Mouse (Mus musculus) adrenal gland (tissue): Measurements from ENCODE around the gene Stx2.

Experiments
- intact Hi-C: fragments of 180-260 bp; cut with DNase I; formaldehyde crosslinking; loops from one replicate; pipeline ENCODE4 v1.15.1; 2025
- long read RNA-seq, 2 experiments: library from polyadenylated mRNA; unstranded; transcript quantifications; one replicate each; pipeline ENCODE4 v2.0.0; 2020; ENCODE audit warnings: borderline replicate concordance in 1 of 2; ENCODE audit not compliant: insufficient replicate concordance in 1 of 2

Stx2 gene
- long read RNA-seq, experiment 1, partial matches to known transcripts, result 0 of 4 reads
- long read RNA-seq, experiment 1, other reads (novel, unspliced or antisense), result 0 of 4 reads
- long read RNA-seq, experiment 2, transcript Stx2-201 (11 exons, 2,939 nt), result major isoform, 5 of 10 reads
- long read RNA-seq, experiment 2, partial matches to known transcripts, result 1 of 10 reads
- long read RNA-seq, experiment 2, other reads (novel, unspliced or antisense), result 2 of 10 reads

DNA sequence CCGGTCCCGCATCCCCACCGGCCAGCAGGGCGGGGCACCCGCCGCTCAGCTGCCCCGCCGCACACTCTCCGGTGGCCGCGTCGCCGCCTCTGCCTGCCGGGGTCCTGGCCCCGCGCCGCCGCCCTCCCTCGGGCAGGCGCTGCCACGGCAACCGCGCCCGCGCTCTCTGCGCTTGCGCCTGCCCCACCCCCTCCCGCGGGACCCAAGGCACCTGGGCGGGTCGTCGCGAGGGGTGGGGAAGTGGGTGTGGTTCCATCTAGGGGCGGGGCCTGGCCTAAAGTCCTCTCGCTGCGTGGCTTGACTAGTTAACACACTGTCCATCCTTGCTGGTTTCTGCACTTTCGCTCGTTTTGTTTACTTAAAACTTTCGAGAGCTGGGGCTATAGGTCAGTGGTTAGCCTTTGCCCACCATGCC lies at the start of gene Stx2:
Stx2 (minus strand) TSS at position 163 of the 415 bp plus-strand sequence.
- intact Hi-C loops, result no loop called here

DNA sequence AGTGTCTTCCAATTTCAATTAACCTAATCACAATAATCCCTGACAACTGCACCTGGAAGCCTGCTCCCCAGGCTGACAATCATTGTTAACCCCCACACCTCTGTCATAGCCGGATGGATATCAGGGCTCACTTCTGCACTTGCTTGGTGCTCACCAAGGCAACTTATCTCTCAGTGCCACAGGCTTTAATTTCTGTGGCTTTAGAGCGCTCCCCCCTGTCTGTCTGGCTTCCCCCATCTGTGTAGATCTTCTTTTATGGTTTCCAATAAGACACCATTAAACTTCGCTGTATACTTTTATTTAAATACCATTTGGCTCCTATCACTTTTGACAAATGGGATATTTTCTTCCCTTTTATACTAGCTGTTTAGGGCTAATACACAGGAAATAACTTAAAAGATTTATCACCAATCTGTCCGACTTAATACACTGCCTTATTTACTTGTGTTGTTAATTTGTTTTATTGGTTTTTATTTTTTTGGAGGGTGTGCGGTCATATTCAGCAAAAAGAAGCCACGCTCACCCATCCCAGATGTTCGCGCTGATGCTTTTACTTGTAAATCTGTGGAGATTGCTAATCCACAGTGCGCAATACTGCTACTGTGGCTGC lies 46.4 kb upstream of the Stx2 start:
- intact Hi-C loops, result no loop called here

DNA sequence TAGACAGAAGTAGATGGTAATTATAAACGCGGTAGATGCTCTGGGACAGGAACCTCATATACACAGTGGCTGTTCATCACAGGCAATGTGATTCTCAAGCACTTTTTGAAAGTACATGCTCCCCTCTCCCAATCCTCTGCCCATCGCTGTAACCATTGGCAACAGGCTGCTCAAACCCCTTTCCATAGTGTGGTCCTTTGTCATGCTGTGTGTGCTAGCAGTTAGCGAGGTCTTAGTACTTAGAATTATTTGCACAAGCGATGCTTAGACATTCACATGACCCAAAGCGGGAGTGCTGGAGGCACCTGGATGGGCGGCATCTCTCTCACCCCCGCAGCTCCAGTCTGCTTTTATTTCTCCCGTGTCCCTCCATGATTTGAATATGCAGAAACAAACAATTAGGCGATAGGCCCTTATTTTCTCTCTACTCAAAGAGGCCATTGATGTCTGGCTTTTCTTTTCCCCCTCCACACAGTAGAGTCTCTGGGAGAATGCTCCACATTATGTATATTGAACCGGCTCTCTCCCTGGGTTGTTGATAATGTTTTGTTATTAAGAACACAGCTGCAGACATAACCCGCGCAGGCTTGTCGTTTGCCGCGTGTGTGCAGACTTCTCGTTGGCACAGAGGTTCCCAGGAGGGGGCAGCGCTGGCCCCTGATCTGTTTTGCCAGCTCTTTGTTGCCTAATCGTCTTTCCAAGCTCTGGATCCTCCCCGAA lies 44.4 kb upstream of the Stx2 start:
- intact Hi-C loops, result no loop called here

DNA sequence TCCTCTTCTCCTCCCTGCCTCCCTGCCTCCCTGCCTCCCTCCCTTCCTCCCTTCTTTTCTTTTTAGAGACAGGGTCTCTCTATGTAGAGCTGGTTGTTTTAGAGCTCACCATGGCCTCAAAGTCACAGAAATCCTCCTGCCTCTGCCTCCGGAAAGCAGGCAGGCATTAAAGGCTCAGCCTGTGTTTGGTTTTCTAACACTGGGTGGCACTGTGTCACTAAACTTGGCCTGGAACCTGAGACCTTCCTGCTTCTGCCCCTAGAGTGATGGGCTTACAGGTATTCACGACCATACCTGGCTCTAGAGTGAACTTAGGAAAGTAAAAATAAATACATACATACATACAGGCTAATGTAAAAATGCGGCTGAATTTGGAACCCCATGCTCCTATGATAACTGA lies 43.5 kb upstream of the Stx2 start:
- intact Hi-C loops, result no loop called here

DNA sequence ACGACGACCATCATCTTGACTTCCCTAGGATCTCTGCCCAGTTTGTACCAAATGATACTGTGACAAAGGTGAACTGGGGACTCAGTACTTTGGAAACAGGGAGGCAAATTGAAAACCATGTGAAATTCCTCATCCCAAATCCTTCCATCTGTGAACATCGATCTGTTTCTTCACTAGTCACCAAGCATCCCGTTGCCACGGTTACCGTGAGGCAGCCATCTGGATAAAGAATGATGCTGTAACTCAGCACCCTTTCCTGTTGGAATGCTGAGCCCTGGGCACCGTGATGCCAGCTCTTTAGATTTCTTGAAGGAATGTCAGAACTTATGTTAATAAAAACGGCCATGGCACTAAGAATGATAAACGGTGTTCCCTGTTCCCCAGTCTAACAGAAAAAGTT lies 41.0 kb upstream of the Stx2 start:
- intact Hi-C loops, result no loop called here

DNA sequence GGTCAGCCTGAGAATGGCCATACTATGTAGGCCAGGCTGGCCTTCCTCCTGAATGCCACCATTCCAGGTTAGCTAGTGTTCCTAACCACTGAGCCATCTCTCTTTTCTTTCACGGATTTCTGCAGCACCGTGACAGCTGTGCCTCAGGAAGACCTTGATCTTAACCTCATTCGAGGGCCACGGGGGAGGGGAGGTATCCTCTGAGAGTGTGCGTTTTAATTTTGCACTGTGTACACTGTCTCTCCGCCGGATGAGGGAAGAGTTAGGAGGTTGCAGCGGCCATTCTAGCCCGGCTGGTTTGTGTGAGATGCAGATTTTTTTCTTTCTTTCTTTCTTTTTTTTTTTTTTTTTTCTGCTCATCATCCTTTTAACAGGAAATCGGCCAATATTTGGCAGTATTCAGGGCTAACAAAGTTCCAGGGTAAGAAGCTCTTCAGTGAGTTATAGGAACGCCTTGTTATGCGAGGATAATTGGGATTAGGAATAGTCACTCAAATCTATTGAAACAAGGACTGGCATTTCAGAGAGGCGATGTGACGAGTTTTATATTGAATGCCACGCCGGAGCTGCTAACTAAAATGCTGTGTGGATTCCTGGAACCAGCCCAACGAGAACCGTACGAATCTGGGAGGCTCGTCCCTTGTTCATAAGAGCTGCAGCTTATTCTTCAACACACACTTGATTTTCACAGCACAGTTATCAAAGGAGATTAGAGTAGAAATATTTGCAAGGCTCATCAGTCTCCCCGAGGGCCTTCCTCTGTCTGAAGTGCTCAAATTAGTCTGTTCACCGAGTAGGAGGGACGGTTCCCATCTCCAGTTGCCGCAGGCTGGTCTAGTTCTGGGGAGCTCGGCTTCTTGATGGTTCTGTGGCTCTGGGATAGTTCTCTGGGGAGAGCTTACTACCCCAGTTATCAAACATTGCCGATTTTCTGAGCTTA lies 37.5 kb upstream of the Stx2 start:
- intact Hi-C loops, result no loop called here

DNA sequence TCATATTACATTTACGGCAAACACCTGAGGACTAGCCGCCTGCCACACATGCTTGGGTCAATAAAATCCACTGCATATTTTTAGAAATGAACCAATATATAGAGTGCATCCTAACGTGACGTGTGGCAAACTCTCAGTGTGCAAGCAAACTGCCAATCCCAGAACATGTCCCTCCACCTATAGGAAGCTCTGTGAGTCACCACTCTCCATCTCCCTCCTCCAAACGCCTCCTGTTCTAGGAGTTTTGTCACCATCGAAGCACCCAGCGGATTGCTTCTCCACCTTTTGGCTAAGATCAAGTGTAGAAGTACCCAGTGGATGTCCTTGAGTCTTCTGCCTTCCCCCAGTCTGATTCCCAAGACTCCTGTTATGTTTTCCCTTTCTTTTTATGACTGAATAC lies 29.4 kb upstream of the Stx2 start:
- intact Hi-C loops, result no loop called here

DNA sequence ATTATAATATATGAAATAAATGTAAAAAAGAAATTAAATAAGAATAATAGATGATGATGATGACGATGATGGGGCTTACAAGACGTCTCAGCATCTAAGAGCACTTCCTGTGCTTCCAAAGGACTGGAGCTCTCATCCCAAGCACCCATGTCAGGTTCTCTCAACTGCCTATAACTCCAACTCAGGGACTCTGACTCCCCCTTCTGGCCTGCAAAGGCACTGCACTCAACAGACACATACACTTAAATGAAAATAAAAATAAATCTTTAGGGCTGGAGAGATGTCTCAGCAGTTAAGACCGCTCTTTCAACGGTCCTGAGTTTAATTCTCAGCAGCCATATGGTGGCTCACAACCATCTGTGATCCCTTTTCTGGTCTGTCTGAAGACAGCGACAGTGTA lies 28.3 kb upstream of the Stx2 start:
- intact Hi-C loops, result no loop called here

DNA sequence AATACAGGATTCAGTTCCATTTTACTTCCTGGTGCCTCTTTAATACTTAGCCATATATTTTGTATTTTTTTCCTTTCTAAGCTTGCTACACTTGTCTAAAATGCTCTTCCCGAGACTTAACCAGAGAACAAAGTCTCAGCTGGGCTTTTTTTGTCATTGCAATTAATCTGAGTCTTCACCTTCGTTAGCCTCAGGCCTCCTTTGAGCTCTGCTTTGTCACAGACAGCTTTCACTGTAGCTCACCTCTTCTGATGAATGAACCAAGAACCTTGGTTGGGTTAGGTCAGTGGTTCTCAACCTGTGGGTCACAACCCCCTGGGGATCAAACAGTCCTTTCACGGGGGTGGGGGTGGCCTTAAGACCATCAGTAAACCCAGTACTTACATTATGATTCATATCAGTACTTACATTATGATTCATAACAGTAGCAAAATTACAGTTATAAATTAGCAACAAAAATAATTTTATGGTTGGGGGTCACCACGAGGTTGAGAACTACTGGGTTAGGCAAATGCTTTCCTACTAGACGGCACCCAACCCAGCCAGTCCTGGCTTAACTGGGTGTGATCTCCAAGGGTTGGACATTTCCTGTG lies 20.9 kb upstream of the Stx2 start:
- intact Hi-C loops, result no loop called here

DNA sequence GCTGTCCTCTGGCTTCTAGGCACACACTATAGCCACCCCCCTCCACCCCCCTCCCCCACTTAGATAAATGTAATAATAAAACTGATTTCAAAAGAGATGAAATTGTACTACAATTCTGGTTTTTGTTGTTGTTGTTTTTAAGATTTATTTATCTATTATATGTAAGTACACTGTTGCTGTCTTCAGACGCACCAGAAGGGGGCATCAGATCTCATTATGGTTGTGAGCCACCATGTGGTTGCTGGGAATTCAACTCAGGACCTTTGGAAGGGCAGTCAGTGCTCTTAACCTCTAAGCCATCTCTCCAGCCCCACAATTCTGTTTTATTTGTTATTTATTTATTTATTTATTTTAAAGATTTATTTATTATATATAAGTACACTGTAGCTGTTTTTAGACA lies 18.3 kb upstream of the Stx2 start:
- intact Hi-C loops, result no loop called here

DNA sequence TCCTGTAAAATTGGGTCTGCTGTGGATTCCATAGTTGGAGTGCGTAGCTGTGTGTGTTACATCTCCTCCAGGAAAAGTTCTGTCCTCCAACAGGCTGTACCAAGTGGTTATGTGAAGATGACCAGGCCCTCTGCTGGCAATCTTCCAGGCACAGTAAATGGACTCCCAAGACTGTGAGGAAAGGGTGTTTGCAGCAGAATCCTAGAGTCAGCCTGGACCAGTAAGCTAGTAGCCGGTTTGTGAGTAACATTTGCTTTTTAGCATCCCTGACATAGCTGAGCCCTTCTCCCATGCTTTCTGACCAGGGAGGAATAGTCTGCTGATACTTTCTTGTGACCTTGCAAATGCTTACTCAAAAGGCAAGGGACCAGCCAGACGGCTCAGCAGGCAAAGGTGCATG lies 17.8 kb upstream of the Stx2 start:
- intact Hi-C loops, result no loop called here

DNA sequence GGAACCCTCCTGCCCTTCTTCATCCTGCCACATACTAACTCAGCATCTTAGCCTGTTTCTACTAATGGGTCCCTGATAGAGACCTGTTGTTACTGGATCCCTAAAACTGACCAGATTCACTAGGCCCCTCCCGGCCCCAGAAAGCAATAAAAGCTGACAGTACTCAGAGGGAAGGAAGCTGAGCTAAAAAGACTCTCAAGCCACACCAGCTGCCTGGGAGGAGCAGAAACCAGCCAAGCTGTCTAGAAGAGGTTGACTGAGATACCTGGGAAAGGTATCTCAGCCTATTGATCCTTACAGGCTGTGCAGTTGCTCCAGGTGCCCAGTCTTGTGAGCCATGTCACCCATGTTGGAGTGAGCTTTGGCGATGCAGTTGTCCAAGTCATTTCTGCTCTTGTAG lies 17.4 kb upstream of the Stx2 start:
- intact Hi-C loops, result no loop called here

DNA sequence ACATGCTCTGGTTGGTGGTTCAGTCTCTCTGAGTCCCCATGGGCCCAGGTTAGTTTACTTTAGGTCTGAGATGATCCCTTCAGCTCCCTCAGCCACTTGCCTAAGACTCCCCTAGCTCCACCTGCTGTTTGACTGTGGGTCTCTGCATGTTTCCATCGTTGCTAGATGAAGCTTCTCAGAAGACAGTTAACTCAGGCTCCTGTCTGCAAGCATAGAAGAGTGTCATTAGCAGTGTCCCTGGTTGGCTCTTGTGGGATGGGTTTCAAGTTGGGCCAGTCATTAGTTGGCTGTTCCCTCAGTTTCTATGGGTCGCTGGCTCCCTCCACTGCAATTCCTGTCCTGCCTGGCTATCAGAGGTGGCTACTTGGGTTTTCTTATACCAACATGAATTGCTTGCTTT lies 16.7 kb upstream of the Stx2 start:
- intact Hi-C loops, result no loop called here

DNA sequence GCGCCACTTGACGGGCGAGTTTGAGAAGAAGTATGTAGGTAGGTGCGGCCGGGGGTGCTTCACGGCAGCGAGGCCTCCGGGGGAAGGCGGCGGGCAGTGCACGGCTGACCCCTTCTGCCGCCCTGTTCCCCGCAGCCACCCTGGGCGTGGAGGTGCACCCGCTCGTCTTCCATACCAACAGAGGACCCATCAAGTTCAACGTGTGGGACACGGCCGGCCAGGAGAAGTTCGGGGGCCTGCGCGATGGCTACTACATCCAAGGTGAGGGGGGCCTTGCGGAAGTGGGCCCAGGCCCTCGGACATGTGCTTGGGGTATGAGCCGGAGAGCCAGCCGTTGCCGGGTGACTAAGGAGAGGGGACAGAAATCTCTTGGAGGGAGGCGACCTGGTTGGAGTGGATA lies 12.4 kb upstream of the Stx2 start:
- intact Hi-C loops, result no loop called here

DNA sequence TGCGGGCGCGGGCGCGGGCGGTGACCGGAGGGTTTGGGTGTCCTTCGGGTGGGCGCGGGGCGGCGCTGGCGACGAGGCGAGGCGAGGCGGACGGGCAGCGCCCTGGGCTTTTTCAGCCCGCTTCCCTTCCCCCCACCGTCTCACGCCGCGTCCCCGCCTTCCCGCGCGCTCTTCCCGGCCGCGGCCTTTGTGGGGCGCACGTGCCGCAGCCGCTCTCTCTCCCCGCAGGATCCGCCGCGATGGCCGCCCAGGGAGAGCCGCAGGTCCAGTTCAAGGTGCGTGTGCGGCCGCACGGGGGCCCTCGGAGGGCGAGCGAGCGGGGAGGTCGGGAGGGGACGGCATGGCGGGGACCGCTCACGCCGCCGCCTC lies 11.9 kb upstream of the Stx2 start:
- intact Hi-C loops, result no loop called here

DNA sequence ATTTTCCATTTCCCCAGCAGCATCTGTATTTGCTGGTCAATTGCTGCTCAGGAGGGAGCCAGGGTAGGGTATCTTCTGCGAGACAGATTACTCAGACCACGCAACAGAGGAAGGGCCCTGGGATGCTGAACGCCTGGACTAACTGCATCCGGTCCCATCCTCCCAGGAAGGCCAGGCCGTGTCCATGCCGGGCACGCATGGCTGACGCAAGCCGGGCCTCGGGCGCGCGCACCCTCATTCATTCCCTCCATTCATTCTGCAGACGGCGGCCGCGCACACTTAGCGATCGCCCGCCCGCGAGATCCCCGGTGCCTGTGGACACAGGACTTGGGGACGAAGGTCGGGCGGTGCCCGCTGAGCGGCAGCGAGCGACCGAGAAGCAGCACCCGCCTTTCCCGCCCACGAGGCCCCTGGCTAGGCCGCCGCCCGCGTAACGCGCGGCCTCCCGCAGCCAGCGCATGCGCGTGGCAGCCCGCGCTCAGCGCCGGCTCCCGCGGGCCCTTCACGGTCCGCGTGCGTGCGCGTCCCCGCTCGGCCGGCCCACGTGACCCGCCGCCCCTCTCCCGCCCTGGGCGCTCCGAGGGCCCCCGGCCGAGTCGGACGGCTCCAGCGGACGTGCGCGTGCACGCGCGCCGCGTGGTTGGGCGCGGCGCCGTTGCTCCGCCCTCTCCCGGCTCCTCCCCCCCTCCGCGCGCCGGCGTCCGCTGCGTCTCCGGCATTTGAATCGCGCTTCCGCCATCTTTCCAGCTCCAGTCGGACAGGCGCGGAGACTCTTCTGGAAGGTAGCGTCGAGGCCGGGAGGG lies 11.3 kb upstream of the Stx2 start, which contains the start of gene Ran:
Ran (plus strand) TSS at position 573 of the 803 bp plus-strand sequence.
- intact Hi-C loops, result no loop called here

DNA sequence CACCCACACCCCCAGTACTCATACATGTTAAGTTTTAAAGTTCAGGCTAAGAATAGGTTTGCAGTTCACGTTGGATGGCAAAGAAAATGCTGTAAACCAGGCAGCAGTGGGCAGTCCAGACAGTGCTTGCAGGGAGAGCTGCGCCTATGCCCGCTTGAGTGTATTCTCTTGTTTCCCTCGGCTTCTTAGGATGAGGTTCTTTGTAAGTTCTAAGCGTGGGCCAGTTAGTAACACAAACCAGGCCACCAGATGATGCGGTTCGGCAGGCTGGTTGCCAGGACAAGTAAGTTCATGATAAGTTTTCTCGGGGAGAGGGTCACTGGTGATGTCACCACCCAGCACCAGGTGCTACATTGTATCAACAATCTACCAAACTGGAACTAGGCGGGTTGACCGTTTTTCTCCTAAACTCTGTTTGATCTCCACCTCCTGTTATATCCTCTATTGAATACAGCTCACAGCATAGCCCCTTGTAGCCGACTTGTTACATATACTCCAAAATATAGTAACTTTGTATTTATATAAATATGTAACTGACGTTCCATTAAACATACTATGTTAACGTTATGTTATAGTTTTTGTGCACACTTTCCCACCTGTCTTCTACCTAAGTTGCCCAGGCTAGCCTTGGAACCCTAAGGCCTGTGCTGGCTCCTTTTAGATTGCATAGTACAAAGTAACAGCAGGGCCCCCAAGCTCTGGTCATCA lies 10.6 kb upstream of the Stx2 start:
- intact Hi-C loops, result no loop called here

DNA sequence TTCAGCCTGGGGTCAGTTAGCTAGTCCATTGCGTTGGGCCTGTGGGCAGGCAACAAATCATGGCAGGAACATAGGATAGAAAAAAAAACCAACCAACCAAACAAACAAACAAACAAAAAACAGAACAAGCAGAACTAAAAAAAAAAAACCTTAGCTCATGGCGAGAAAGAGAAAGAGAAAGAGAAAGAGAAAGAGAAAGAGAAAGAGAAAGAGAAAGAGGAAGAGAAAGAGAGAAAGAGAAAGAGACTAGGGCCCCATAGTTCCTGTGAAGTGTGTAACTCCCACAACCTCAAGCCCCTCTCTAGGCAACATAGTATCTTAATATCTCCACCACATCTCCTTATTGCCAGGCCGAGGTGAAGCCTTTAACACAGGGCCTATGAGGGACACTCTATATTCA lies 8.0 kb upstream of the Stx2 start:
- intact Hi-C loops, result no loop called here

DNA sequence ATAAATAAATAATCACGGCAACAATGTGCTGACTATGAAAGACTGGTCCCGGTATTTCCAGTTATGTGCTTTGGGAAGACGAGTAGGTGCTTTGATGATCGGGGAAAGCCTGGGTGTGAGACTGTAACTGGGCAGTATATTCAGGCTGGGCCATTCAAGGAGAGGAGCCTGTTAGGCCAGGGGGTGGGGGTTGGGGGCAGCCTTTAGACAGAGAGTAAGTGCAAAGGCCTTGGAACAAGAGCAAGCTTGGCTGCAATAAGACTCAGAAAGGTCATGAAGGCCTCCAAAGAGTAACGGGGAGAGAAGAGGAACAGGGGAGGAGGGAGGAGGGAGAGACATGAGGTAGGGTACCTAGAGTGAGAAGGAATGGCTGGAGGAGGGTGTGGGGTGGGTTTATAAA lies 7.2 kb upstream of the Stx2 start:
- intact Hi-C loops, result no loop called here

DNA sequence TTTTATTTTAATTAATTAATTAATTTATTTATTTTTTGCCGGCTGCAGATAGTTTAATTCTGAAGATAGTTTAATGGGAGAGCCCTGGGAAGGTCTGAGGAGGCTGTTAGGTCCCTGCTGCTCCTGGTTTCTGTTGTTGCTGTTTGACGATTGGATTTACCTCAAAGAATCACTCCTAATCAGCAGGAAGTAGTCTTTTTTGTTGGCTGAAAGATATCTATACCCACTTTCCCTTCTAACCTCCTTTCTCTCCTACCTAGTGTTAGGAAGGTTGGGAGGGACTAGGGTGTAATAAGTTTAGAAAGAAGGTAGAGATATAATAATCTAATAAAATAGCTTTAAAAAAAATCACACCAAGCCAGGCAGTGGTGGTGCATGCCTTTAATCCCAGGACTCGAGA lies 6.6 kb upstream of the Stx2 start:
- intact Hi-C loops, result no loop called here
